Mouse (Mus musculus) gastrocnemius, postnatal 36 days (tissue): ENCODE data around the gene Acad10. TPM values are rescaled to one million over a fixed set of nuclear protein-coding genes. Genes with fewer than 3 reads are reported as not detected.
"Not testable (repeated sequence)": the region's sequence is repeated elsewhere in the genome, so short reads cannot be mapped to it uniquely, and the experiment has no call there.

Experiments used
- DNase-seq, 2 experiments: peaks; one replicate each; pipeline ENCODE4 v3.0.0; 2022
- intact Hi-C: fragments of 180-260 bp; cut with DNase I; formaldehyde crosslinking; loops from one replicate; pipeline ENCODE4 v1.15.1; 2025
- total RNA-seq, 2 experiments: library from RNA; stranded (reverse); gene quantifications; 2 replicates each; pipeline ENCODE4 v1.2.3; 2021

Gene Acad10
- total RNA-seq, 2 experiments from 2014 or later, result 9.7 to 10.2 TPM

DNA sequence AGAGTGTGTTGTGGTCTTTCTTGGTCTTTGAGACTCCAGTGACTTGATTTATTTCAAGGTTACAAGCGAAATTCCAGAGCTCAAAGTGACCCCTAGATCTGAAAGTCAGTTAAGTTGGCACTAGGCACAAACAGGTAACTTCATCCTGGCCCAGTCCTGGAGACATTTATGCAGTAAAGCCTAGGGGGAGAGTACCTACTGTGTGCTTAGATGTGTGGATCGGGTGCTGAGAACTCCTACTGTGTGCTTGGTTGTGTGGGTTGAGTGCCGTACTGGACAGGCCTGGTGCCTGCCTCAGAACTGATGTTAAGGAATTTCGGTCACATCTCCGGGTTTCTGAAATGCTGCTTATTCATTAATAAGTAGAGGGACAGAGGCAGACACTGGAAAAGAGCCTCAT, 1.2 kb upstream of the Acad10 start:
- DNase-seq, result no peak
- intact Hi-C loops, result no loop called here

- intact Hi-C loops, result no loop called here
- DNase-seq, result peak in 1 of 2 experiments; percentile 18
These were observed 562 bp upstream of the Acad10 start for GRCm38 (mm10) chr5:121660897-121661254.

DNA sequence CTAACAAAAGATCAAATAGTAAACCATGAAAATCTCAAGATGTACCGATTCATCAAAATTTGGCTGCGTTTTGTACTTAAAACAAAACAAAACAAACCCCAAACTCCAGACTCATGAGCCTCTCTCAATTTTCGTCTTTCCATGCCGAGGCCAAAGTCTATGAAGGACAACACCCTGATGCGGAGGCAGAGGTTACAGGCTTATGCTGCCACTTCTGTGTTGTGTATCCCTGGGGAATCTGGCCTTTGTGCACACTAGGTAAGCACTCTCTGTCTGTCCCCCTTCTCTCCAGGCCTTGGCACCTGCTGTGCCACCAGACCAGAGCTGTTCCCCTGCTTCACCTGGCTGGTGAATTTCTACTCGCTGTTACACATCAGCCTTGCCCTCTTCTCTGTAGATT, 2.7 kb downstream of the Acad10 start:
- intact Hi-C loops, DNase-seq: not testable (repeated sequence)

DNA sequence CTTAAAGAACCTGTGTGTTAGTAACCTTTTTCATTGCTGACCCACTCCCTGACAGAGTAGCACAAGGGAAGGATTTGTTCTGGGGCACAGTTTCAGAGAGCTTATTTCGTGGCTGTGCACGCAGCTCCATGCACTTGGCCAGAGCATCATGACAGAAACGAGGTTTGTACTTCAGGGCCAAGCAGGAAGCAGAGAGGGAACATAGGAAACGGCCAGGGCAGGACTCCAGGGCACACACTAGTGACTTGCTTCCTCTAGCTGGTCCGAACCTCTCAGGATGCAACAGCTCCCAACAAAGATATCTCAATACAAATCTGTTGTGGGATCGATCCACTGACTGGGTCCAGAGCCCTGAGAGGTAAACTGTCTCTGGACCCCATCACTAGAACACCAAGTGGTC, 3.4 kb downstream of the Acad10 start:
- intact Hi-C loops, DNase-seq: not testable (repeated sequence)

GRCm38 (mm10) chr5:121654526-121654925, 5.8 kb downstream of the Acad10 start:
- intact Hi-C loops, result no loop called here
- DNase-seq, result no peak

GRCm38 (mm10) chr5:121649134-121649533, 11.2 kb downstream of the Acad10 start:
- intact Hi-C loops, result no loop called here
- no peak for DNase-seq

GRCm38 (mm10) chr5:121639601-121640000, 20.7 kb downstream of the Acad10 start:
- intact Hi-C loops, result no loop called here
- no peak for DNase-seq

DNA sequence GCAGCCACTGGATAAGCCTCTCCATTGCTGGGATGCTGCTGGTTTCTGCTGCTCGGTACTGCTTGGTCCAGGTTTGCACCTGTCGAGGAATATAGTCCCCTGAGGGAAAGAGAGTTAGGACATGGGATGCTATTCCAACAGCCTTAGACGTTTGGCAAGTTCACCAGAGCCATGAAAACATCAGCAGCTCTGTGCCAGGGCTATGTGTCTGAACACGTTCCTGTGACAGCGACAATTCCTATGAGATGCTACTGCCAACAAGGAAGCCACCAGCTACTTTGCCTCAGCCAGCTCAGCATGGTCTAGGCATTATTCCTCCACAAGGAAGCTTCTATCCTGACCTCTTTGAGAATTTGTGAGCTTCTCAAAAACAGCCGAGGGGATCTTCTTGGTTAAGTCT, 23.0 kb downstream of the Acad10 start:
- intact Hi-C loops, result no loop called here
- DNase-seq, result no peak

- intact Hi-C loops, result no loop called here
- DNase-seq, result no peak
These were observed 25.6 kb downstream of the Acad10 start for GRCm38 (mm10) chr5:121634668-121635067.

DNA sequence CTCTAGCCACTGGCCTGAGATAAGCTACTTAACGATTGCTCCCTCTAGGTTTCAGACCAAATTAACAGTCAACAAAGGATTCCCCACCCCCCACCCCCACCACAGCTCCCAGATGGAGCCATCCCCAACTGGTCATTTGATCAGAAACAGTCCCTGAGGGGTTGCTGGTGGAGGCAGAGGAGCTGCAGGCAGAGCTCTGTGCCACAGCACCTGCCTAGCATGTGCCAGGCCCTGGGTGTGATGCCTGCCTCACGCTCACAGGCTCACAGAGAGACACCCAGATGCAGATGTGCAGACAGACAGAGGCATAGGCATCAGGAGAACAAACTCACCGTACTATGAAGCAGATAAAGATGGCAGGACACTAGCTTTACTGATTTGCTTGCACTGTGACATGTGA, 27.5 kb downstream of the Acad10 start:
- no peak for DNase-seq
- intact Hi-C loops, result no loop called here

DNA sequence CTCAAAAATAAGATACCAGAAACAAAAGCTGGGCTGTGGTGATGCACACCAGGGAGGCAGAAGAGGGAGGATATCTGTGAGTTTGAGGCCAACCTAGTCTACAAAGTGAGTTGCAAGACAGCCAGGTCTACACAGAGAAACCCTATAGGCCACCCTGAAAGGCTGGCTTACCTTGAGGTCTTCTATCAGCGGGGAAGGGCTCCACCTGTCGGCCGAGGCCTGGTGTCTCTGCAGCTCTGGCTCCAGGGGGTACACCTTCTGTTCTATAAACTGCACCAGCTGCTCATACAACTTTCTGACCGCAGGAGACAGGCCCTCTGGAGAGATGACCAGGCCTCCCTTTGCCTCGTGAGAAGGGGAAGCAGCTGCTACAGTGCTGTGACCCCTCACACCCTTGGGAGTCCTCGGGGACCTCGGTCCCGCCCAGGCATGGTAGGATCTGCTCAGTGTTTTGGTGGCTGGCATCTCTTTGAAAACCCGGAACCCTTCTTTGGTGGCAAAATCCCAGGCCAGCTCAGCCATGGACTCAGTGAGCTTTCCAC, 29.1 kb downstream of the Acad10 start:
- intact Hi-C loops, DNase-seq: not testable (repeated sequence)

GRCm38 (mm10) chr5:121627871-121628270, 32.4 kb downstream of the Acad10 start:
- peak; percentile 68 to 70 for DNase-seq
- intact Hi-C loops, result no loop called here

DNA sequence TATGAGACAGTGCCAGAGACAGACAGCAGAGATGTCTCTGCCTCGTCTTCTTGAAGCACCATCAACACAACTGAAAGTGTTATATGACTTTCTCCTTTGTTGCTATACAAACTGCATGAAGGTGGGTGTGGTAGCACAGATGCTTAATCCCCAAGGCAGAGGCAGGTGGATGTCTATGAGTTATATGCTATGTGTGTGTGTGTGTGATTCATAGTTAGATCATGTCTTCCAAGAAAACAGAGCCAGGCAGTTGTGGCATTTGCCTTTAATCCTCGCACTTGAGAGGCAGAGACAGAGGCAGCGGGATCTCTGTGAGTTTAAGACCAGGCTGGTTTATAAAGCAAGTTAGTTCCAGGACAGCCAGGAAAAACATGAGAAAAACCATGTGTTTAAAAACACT, 37.1 kb downstream of the Acad10 start:
- intact Hi-C loops, result no loop called here
- DNase-seq, result no peak

DNA sequence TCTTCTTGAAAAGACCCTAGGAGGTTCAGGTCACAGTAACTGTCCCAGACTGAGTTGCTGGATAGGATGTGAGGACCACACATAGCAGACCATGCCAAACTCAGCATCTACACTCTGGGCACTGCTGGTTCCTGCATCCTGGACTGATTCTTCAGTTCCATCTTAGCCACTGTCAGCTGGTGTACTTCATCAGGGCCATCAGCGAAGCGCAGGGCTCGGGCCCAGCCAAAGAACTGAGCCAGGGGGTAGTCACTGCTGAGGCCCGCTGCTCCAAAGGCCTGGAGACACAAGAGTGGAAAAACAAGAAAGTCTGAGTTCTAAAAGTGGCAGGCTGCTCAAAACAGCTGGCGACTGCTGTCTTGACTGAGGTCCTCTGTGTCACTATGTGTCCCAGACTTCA, 39.2 kb downstream of the Acad10 start:
- DNase-seq, result no peak
- intact Hi-C loops, result loop anchor here (2.0 kb wide), 1 partner anchor 56 kb away; no protein-coding TSS in a partner anchor

DNA sequence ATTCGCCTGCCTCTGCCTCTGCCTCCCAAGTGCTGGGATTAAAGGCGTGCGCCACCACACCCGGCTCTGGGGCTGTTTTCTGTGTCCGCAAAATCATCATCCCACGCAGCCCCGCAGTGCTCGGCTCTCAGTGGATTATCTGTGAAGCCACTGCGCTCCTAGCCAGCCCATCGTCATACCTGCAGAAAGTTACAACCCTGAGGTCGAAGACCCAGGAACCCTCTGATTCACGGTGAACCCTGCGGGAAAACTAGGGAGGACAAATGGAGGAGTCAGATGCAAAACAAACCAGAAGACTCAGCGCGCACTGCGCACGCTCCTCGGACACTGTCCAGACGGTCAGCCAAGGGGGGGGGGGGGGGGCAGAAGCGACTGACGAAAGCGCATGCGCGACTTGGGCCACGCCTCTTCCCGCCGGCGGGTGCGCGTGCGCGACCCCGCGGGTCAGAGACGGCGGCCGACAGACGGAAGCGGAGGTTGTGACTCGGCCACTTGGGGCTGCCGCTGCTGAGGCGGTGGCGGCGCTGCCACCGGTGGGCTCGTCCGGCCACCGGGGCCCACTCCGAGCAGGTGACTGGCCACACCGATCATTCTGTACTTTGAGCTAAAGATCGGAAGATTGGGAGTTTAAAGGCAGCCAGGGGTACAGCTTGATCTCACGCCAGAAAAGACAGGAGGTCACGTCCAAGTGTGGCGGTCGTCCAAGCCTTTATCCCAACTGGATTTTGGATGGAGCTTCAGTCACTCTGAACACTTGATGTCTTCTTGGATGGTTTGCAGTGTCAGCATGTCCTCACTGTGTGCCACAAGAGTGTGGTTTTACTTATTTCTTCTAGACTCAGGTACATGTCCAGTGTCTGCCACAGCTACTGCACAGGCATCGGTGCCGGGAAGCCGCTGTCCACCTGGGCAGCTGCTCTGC, 41.5 kb downstream of the Acad10 start, which contains the start of gene Acad12:
TSS of gene Acad12 (minus strand) at position 347 of the 922 bp plus-strand sequence.
- DNase-seq, result peak; percentile 79 to 84
- intact Hi-C loops, result no loop called here

DNA sequence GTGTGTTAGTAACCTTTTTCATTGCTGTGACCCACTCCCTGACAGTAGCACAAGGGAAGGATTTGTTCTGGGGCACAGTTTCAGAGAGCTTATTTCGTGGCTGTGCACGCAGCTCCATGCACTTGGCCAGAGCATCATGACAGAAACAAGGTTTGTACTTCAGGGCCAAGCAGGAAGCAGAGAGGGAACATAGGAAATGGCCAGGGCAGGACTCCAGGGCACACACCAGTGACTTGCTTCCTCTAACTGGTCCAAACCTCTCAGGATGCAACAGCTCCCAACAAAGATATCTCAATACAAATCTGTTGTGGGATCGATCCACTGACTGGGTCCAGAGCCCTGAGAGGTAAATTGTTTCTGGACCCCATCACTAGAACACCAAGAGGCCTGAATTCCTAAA, 45.4 kb downstream of the Acad10 start:
- DNase-seq, intact Hi-C loops: not testable (repeated sequence)

DNA sequence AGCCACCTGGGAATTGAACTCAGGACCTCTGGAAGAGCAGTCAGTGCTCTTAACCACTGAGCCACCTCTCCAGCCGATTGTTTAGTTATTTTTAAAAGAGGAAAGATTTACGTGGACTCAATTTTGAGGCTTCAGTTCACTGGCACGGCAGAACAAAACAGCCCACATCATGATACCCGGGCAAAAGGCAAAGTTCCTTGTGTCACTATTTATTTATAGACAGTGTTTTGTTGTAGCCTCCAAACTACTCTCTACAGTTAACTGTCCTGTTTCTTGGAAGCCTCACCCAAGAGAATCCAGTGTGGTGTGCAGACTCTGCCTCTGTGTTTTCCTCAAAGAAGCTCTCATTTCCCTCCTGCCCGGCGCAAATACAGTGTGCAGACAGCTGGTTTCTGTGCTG, 48.3 kb downstream of the Acad10 start:
- DNase-seq, result no peak
- intact Hi-C loops, result no loop called here

GRCm38 (mm10) chr5:121609556-121610135, 50.7 kb downstream of the Acad10 start:
- DNase-seq, intact Hi-C loops: not testable (repeated sequence)

DNA sequence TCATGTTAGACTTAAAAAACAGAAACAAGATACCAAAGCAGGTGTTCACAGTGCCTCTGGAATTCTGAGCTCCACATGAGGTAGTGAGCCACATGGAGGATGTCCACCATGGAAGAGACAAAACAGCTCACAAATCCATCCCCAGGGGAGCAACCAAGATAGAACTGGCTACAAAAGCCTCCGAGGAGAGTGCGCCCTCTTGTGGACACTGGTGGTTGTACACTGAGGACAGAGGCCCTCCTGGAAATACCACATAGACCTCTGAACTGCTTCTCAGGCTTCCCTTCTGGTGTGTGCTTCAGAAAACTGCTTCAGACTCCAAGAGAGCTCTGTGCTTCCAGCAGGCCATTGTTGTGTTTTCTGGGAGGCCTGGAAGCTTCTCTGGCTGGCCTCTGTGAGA, 54.2 kb downstream of the Acad10 start:
- peak; percentile 76 to 79 for DNase-seq
- intact Hi-C loops, result no loop called here

- DNase-seq, result not testable (repeated sequence)
- intact Hi-C loops, result loop anchor here (2.0 kb wide), 2 partner anchors 41 to 57 kb away; no protein-coding TSS in a partner anchor
These were observed 56.5 kb downstream of the Acad10 start for GRCm38 (mm10) chr5:121603815-121604214.

DNA sequence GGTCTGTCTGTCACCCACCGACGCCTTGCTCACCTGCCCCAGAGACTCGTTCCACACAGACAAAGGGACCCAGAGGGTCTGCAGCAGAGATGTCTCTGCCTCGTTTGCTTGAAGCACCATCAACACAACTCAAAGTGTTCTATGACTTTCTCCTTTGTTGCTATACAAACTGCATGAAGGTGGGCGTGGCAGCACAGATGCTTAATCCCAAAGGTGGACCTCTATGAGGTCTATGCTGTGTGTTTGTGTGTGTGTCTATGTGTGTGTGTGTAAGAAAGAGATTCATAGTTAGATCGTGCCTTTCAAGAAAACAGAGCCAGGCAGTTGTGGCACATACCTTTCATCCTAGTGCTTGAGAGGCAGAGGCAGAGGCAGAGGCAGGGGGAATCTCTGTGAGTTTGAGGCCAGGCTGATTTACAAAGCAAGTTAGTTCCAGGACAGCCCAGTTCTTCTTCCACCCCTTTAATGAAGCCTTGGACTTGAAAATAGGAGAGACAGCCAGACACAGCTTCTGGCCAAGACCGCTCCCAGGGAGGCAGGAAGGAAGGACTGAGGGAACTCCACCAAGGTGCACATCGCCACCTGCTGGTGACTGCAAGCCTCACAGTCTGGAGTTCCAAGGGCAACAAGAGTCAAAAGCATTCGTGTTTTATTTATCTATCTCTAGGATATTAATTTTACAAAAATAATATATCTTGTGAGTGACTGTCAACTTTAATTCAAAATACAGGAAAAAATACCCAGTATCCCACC, 58.6 kb downstream of the Acad10 start:
- intact Hi-C loops, result loop anchor here (2.0 kb wide), 1 partner anchor 39 kb away; no protein-coding TSS in a partner anchor
- DNase-seq, result peak; percentile 91 to 92
